Mouse (Mus musculus) limb, embryonic 13.5 days (tissue): Measurements from ENCODE around the gene Ap2b1. TPM values are rescaled to one million over a fixed set of nuclear protein-coding genes. Genes with fewer than 3 reads are reported as not detected.

ENCODE experiments used
- ATAC-seq: fragments of 200-750 bp; cut with Nextera tagmentation; 2 replicates; pipeline ENCODE4 v1.8.0; 2017; ENCODE audit warnings: low read depth, moderate number of reproducible peaks, moderate TSS enrichment; ENCODE audit not compliant: low FRiP score
- H3K27ac ChIP-seq: fragments of 300-500 bp; sonication (generic); 2 replicates; pipeline ENCODE4 v1.5.1; 2015; ENCODE audit warnings: inconsistent platforms, mild to moderate bottlenecking, moderate library complexity
- H3K27me3 ChIP-seq: fragments of 300-500 bp; sonication (generic); 2 replicates; pipeline ENCODE4 v1.6.1; 2015; ENCODE audit warnings: mild to moderate bottlenecking, inconsistent platforms
- H3K36me3 ChIP-seq: fragments of 300-500 bp; sonication (generic); 2 replicates; pipeline ENCODE4 v1.6.1; 2015; ENCODE audit warnings: inconsistent platforms, mild to moderate bottlenecking, moderate library complexity
- H3K4me1 ChIP-seq: fragments of 300-500 bp; sonication (generic); 2 replicates; pipeline ENCODE4 v1.6.1; 2015; ENCODE audit warnings: inconsistent platforms
- H3K4me2 ChIP-seq: fragments of 300-500 bp; sonication (generic); replicated peaks from 2 replicates; pipeline ENCODE4 v1.6.1; 2015; ENCODE audit warnings: inconsistent platforms, mild to moderate bottlenecking, moderate library complexity
- H3K4me3 ChIP-seq: fragments of 300-500 bp; sonication (generic); 2 replicates; pipeline ENCODE4 v1.5.1; 2015; ENCODE audit warnings: moderate library complexity, mild to moderate bottlenecking, inconsistent platforms
- H3K9ac ChIP-seq: fragments of 300-500 bp; sonication (generic); 2 replicates; pipeline ENCODE4 v1.6.1; 2015; ENCODE audit warnings: mild to moderate bottlenecking, inconsistent platforms
- H3K9me3 ChIP-seq: fragments of 300-500 bp; sonication (generic); 2 replicates; pipeline ENCODE4 v1.6.1; 2016; ENCODE audit warnings: inconsistent platforms
- WGBS: fragments of 180-500 bp; shearing (Covaris S2); methylation state at CpG from one replicate; pipeline ENCODE4 v1.1.7; 2015; 5-methylcytosine and 5-hydroxymethylcytosine counted together
- polyA plus RNA-seq: library from polyadenylated mRNA; unstranded; fragments of >200 nt; fragmentation: Nextera tagmentation; extraction: Ambion mirVana; gene quantifications from 2 replicates; pipeline ENCODE4 v1.2.1, GENCODE M21; 2015

Ap2b1 gene
- polyA plus RNA-seq, 1 experiment from 2014 or later = 57.8 TPM

DNA sequence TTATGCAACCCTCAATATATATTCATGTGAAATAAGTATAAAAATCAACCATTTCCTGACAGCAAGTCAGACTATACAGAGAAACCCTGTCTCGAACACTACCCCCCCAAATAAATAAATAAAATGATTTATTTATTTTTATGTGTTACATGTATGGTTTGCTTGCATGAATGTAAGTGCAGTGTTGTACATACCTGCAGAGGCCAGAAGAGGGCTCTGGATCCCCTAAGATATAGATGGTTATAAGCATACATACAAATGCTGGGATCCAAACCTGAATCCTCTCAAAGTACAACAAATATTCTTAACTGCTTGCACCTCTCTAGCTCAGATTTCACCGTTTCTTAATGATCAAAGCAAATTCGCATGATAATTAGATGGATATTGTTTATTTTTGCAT, 58.6 kb downstream of the Ap2b1 start:
- ATAC-seq = no peak
- H3K36me3 ChIP-seq = peaks cover 37% of the 10 kb centered on the region
- H3K4me1 ChIP-seq = no peaks in the 10 kb centered on the region
- no peaks in the 10 kb centered on the region for H3K9me3 ChIP-seq
- no peaks in the 10 kb centered on the region for H3K27me3 ChIP-seq
- H3K9ac ChIP-seq = no peak overlapping the region
- no peak overlapping the region for H3K27ac ChIP-seq
- WGBS = 68% methylated on average over 3 of the region's 3 CpGs
- no peak overlapping the region for H3K4me2 ChIP-seq
- H3K4me3 ChIP-seq = no peak overlapping the region

DNA sequence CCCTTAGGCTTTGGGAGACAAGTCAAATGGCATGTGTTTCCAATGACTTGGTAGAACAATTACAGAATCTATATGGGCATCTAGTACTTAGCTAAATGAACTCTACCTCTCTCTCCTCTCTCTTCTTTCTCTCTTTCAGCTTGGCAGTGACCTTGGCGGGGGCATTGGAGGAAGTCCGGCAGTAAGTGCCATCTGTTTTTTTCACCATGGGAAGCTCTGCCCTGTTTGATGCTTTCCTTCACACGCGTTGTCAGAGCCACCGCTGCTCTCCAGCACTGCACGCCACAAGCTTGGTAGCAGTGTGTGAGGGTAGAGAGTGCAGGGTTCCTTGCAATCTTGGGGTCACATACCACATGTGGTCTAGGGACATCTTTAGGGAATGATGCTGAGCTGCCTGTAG, 65.8 kb downstream of the Ap2b1 start:
- H3K9me3 ChIP-seq = no peaks in the 10 kb centered on the region
- H3K9ac ChIP-seq = no peak overlapping the region
- no peak for ATAC-seq
- no peak overlapping the region for H3K27ac ChIP-seq
- peaks cover 48% of the 10 kb centered on the region for H3K36me3 ChIP-seq
- H3K4me2 ChIP-seq = no peak overlapping the region
- H3K4me1 ChIP-seq = no peaks in the 10 kb centered on the region
- no peaks in the 10 kb centered on the region for H3K27me3 ChIP-seq
- 91% methylated on average over 6 of the region's 6 CpGs for WGBS
- H3K4me3 ChIP-seq = no peak overlapping the region

DNA sequence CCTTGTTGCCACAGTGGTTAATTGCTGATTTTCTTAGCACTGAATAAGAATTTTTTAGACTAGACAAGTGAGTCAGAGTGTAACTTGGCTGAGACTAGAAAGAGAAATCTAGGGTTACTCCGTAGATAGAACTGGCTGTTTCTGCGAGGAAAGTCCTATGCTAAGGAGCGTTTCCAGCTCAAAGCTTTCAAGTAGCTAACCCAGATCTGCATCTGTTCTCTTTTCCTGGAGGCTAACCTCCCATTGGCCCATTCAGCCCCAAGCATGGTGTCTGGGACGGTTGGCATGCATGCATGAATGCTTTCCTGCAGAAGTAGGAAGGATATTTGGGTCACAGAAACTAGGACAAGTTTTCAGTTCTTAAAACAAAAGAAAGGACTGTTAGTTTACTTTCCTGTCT, 72.4 kb downstream of the Ap2b1 start:
- H3K9me3 ChIP-seq = no peaks in the 10 kb centered on the region
- no peaks in the 10 kb centered on the region for H3K4me1 ChIP-seq
- peaks cover 82% of the 10 kb centered on the region for H3K36me3 ChIP-seq
- no peak overlapping the region for H3K27ac ChIP-seq
- WGBS = 95% methylated on average over 4 of the region's 4 CpGs
- no peak overlapping the region for H3K4me2 ChIP-seq
- H3K27me3 ChIP-seq = no peaks in the 10 kb centered on the region
- H3K4me3 ChIP-seq = no peak overlapping the region
- no peak for ATAC-seq
- H3K9ac ChIP-seq = no peak overlapping the region

DNA sequence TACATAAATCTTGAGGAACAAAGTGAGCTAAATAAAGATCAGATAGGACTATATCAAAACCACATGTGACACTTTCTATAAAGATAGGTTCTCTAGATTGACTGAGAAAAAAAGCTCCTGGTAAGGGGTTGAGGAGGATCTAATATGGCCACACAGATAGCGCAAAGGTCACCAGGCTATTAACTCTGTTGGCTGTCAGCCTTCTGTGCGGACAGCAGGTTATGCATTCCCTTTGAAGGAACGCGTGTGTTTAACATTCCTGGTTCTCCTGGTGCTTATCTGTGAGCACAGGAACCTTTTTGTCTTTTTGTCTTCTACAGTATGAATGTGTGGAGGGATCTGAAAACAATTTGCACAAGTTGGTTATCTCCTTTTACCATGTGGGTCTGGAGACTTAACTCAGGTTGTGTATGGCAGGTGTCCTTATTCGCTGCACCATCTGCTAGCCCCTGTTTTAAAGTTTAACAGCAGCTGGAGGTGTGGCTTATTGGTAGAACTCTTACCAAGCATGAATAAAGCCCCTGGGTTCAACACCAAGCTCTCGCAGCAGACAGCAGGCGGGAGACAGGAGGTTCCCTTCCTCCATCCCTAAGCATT, 81.0 kb downstream of the Ap2b1 start:
- no peaks in the 10 kb centered on the region for H3K27me3 ChIP-seq
- H3K9me3 ChIP-seq = no peaks in the 10 kb centered on the region
- peaks cover 37% of the 10 kb centered on the region for H3K36me3 ChIP-seq
- no peak overlapping the region for H3K27ac ChIP-seq
- no peak overlapping the region for H3K9ac ChIP-seq
- no peak for ATAC-seq
- WGBS = 54% methylated on average over 7 of the region's 7 CpGs
- H3K4me1 ChIP-seq = peaks cover 2% of the 10 kb centered on the region; the same call in 1 of the 2 replicates
- H3K4me2 ChIP-seq = no peak overlapping the region
- no peak overlapping the region for H3K4me3 ChIP-seq

DNA sequence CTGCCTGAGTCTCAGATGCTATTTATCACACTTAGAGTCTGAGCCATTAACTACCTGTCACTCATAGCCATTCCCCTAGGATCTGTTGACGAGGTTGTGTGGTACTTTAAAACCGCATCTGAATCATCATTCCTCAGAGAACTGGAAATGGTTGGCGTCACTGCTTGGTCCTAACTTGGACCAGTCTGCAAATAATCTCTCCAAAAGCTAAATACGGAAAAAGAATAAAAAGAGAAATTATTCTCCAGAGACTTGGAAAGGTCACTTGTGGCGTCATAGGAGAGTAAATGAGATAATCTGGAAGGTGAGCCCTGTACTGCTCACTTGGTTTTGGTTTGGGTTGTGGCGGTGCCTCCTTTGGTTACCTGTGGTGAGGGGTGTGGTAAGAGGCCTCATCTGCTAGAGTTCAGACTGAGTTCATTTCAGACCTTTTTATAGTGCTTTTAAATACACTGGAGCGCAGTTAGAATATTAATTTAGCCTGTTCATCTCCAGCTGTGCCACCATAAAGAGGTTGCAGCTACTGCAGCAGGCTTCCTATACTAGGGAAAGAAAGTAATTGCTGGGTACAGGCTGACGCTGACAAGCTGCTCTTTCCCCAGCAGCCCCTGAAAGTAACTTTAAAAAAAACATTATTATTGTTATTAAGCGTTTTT, 84.2 kb downstream of the Ap2b1 start:
- no peak for ATAC-seq
- peaks cover 23% of the 10 kb centered on the region for H3K36me3 ChIP-seq
- H3K4me2 ChIP-seq = no peak overlapping the region
- no peak overlapping the region for H3K9ac ChIP-seq
- no peaks in the 10 kb centered on the region for H3K9me3 ChIP-seq
- no peak overlapping the region for H3K4me3 ChIP-seq
- WGBS = 51% methylated on average over 9 of the region's 9 CpGs
- H3K27ac ChIP-seq = no peak overlapping the region
- H3K4me1 ChIP-seq = peaks cover 2% of the 10 kb centered on the region; the same call in 1 of the 2 replicates
- H3K27me3 ChIP-seq = no peaks in the 10 kb centered on the region

DNA sequence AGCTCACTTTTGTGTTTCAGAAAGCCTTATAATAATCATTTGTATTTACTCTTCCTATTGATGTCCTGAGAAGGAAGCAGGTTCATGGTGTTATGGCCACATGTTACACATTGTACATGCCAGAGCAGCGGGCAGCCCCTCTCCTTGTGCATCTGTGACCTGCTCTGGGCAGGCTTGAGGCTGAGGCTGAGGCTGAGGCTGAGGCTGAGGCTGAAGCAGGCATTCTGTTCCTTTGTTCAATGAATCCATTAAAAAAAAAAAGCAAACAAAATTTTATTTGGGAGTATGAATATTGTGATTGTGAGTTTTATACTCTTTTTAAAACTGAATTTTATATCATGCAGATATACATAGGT, 84.7 kb downstream of the Ap2b1 start:
- no peak overlapping the region for H3K4me2 ChIP-seq
- no peaks in the 10 kb centered on the region for H3K27me3 ChIP-seq
- no peaks in the 10 kb centered on the region for H3K9me3 ChIP-seq
- H3K36me3 ChIP-seq = peaks cover 21% of the 10 kb centered on the region
- H3K4me3 ChIP-seq = no peak overlapping the region
- 77% methylated on average over 1 of the region's 1 CpGs for WGBS
- no peak for ATAC-seq
- no peak overlapping the region for H3K27ac ChIP-seq
- no peak overlapping the region for H3K9ac ChIP-seq
- H3K4me1 ChIP-seq = peaks cover 2% of the 10 kb centered on the region; the same call in 1 of the 2 replicates

DNA sequence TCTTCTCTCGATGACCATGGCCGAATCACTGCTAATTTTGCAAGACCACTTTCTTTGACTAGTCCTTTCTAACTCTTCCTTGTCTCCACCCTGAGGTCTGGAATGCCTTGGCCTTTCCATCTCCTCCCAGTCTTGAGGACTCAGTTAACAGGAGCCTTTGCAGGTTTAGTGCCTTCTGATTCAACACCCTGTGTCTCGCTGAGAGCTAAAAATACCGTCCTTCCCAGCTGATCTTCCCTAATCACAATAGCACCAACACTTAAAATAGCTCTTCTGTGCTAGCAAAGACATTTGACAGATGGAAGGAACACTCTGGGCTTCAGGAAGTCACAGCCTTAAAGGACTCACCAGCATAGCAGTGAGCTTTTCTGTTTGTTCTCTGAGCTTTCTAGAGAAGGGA, 94.2 kb downstream of the Ap2b1 start:
- no peaks in the 10 kb centered on the region for H3K9me3 ChIP-seq
- no peak overlapping the region for H3K4me2 ChIP-seq
- WGBS = 91% methylated on average over 4 of the region's 4 CpGs
- no peak overlapping the region for H3K27ac ChIP-seq
- no peak for ATAC-seq
- H3K4me3 ChIP-seq = no peak overlapping the region
- H3K4me1 ChIP-seq = no peaks in the 10 kb centered on the region
- H3K36me3 ChIP-seq = peaks cover 75% of the 10 kb centered on the region
- no peak overlapping the region for H3K9ac ChIP-seq
- no peaks in the 10 kb centered on the region for H3K27me3 ChIP-seq

DNA sequence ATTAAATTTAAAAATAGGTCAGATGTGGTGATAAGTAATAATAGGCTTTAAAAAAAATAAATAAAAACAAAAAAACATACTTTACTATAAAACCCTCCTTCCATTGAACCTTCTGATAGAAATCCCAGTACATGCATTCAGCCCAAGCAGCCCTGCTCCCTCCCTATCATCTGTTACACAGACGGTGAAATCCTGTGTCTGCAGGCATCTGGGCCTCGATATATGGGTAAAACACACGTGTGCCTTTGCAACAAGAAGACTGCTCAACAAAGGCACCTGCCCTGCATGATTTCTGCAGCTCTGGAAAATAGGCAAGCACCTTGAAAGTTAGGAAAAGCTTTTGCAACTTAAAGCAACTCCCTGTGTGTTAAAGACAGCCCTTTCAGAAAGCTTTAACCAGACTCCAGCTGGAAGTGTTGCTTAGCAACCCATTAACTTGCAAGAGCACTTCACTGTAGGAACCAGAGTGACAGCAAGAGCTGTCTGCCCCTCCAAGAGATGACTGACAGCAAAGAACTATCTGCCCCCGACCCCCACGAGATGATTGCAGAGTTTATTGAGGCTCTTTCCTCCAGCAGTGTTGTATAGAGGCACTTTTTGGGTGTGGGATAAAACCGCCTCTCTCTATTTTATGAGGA, 96.1 kb downstream of the Ap2b1 start:
- H3K4me1 ChIP-seq = no peaks in the 10 kb centered on the region
- no peak overlapping the region for H3K4me3 ChIP-seq
- H3K4me2 ChIP-seq = no peak overlapping the region
- ATAC-seq = no peak
- 38% methylated on average over 6 of the region's 6 CpGs for WGBS
- H3K9me3 ChIP-seq = no peaks in the 10 kb centered on the region
- H3K27ac ChIP-seq = no peak overlapping the region
- peaks cover 78% of the 10 kb centered on the region for H3K36me3 ChIP-seq
- no peak overlapping the region for H3K9ac ChIP-seq
- H3K27me3 ChIP-seq = no peaks in the 10 kb centered on the region

DNA sequence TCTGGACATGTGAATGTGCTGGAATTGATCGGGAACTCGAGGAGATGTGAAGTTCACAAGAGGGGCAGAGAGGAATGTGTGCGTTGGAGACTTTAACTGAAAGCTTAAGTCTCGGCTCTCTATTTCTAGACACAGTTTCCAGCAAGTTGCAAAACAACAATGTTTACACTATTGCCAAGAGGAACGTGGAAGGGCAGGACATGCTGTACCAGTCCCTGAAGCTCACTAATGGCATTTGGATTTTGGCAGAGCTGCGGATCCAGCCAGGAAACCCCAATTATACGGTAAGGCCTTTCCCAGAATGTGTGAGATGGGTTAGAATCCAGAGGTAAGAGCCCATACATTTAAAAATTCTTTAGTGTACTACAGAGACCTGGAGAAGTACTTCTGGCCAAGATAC, 98.8 kb downstream of the Ap2b1 start:
- no peak for ATAC-seq
- Histone ChIP-seq H3K4me1 (no peaks in the 10 kb centered on the region), H3K4me2 (no peak overlapping the region), H3K4me3 (no peak overlapping the region), H3K27me3 (no peaks in the 10 kb centered on the region), H3K9me3 (no peaks in the 10 kb centered on the region), H3K27ac (no peak overlapping the region), H3K9ac (no peak overlapping the region), H3K36me3 (peaks cover 69% of the 10 kb centered on the region)
- WGBS = 92% methylated on average over 7 of the region's 7 CpGs

DNA sequence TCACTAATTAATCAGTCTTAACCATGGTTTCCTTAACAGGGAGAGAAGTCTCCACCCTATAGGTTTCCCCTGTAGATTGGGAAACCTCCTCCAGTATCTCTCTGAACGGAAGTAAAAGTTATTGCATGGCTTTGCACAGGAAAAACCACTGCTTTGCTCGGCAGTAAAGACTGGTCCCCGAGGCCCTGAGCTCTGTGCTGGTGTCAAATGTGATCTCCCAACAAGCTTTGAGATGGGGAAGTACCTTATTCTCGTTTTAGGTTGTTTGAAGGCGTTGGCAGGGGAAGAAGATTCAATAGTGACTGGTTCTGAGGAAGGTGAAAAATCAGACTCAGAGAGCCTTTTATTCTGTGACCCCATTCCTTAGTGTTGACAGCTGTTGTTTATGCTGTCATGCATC, 99.9 kb downstream of the Ap2b1 start:
- Histone ChIP-seq H3K4me2 (no peak overlapping the region), H3K9ac (no peak overlapping the region), H3K27me3 (no peaks in the 10 kb centered on the region), H3K9me3 (no peaks in the 10 kb centered on the region), H3K36me3 (peaks cover 69% of the 10 kb centered on the region), H3K27ac (no peak overlapping the region), H3K4me1 (no peaks in the 10 kb centered on the region), H3K4me3 (no peak overlapping the region)
- ATAC-seq = no peak
- 75% methylated on average over 5 of the region's 5 CpGs for WGBS

DNA sequence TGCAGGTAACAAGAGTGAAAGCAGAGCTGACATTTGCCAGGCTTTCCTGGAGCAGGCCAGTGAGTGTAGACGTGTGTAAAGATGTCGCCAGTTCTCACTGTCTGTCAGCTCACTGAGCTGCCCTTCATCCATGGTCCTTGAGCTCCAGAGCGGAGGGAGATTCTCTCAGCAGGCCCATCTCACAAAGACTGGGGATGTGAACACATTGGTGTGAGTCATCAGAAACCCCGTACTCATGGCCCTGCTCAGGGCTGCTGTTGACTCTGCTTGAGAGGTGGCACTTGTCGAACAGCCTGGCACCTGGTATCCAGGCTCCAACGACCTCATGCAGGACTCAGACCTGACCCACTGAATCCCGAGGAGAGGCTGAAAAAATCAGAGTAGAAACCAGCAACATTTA, 105.0 kb downstream of the Ap2b1 start:
- H3K9me3 ChIP-seq = no peaks in the 10 kb centered on the region
- H3K4me1 ChIP-seq = no peaks in the 10 kb centered on the region
- no peak for ATAC-seq
- no peak overlapping the region for H3K27ac ChIP-seq
- WGBS = 79% methylated on average over 7 of the region's 7 CpGs
- no peak overlapping the region for H3K9ac ChIP-seq
- H3K36me3 ChIP-seq = peaks cover 42% of the 10 kb centered on the region
- H3K4me2 ChIP-seq = no peak overlapping the region
- no peak overlapping the region for H3K4me3 ChIP-seq
- H3K27me3 ChIP-seq = peaks cover 6% of the 10 kb centered on the region

DNA sequence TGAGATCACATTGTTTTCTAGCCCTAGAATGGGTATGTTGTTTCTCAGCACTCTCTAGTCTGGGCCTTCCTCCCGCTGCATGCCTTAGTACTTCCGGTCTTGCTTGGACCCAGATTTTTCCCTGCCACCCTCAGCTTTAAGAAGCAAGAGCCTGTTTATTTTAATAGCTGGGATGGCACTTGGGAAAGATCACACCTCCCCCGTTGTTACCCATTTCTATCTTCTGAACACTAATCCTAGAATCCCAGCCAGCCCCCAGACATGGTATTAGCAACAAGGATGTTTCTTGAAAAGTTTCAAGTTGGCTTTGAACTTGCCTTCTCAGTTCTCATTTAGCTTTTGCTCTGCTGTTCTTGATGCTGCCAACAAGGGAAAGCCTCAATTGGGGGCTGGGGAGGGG, 107.6 kb downstream of the Ap2b1 start:
- H3K9me3 ChIP-seq = no peaks in the 10 kb centered on the region

DNA sequence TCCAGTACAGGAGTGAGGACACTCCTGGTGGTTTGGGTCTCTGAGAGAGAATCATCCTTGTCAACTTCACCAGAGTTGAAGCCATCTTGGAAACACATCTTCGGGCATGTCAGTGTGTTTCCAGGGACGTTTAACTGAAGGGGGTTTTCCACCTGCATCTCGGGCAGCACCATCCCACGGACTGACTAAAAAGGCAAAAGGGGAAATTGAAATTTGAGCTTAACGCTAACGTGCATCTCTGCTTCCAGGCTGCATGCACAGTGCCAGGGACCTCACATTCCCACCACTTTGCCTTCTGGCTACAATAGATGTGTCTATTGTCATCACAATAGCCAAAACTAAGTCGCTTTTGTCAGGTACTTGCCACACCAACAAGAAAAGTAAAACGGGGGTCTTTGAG, 109.4 kb downstream of the Ap2b1 start:
- H3K4me2 ChIP-seq = no peak overlapping the region
- H3K27ac ChIP-seq = no peak overlapping the region
- peaks cover 10% of the 10 kb centered on the region for H3K4me1 ChIP-seq
- H3K27me3 ChIP-seq = peaks cover 37% of the 10 kb centered on the region
- no peaks in the 10 kb centered on the region for H3K9me3 ChIP-seq
- WGBS = 37% methylated on average over 8 of the region's 8 CpGs
- no peak for ATAC-seq
- no peak overlapping the region for H3K4me3 ChIP-seq
- peaks cover 13% of the 10 kb centered on the region for H3K36me3 ChIP-seq
- H3K9ac ChIP-seq = no peak overlapping the region

More for the DNA sequence above, 107.6 kb downstream of the Ap2b1 start:
- ATAC-seq = no peak
- Histone ChIP-seq H3K27me3 (peaks cover 23% of the 10 kb centered on the region), H3K4me2 (no peak overlapping the region), H3K36me3 (peaks cover 26% of the 10 kb centered on the region), H3K27ac (no peak overlapping the region), H3K4me3 (no peak overlapping the region), H3K9ac (no peak overlapping the region), H3K4me1 (peaks cover 10% of the 10 kb centered on the region)
- 59% methylated on average over 3 of the region's 3 CpGs for WGBS
